Mouse (Mus musculus): ENCODE results near the gene Axin1. TPM values are rescaled to one million over a fixed set of nuclear protein-coding genes. Genes with fewer than 3 reads are reported as not detected.

Axin1 gene
- polyA plus RNA-seq, 1 experiment from 2014 or later, result 9.3 TPM

DNA sequence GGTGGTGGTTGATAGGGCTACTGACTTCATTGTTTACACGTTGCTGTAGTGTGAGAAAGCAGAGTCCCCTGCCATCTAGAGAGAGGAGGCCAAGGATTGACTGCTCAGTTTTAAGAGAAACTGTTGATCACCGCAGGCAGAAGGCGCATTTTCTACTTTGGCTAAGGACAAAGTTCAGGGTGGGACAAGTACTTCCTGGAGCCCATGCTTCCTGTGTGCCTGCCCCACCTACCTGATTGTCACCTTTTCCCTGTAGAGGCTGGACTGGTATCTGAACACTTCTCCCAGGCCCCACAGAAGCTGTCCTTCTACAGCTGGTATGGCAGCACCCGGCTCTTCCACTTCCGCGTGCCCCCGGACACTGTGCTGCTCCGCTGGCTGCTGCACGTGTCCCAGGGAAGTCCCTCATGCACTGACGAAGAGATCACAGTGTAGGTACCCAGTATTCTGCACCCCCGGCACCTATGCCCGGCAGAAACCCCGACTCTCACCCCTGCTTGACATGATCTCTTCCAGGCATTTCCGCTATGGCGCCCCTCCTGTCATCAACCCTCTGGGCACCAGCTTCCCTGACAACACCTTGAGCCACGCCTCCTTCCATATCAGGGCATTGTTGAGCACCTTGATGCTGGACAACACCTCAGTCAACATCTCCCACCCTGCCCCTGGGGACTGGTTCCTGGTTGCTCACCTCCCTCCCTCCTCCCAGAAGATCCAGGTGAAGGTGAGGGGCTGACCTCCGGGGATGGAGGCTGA, 21.8 kb upstream of the Axin1 start:
- Histone ChIP-seq H3K9me3 (ENCODE audit: control insufficient read depth) (no peaks in the 10 kb centered on the region), H3K27ac (ENCODE audit: low read depth, low read length) (peak overlapping the region; percentile 84), H3K27me3 (replicated peaks; ENCODE audit: control insufficient read depth, insufficient read depth, low read length) (peaks cover 18% of the 10 kb centered on the region), H3K36me3 (ENCODE audit: control insufficient read depth, insufficient read depth) (peaks cover 14% of the 10 kb centered on the region; the same call in 1 of the 2 replicates), H3K9ac (ENCODE audit: low read depth, low read length) (no peak overlapping the region), H3K4me3 (ENCODE audit: low read depth, low read length) (no peak overlapping the region), H3K4me2 (replicated peaks; ENCODE audit: low read depth) (peak overlapping the region; percentile 89), H3K4me1 (replicated peaks; ENCODE audit: control insufficient read depth, insufficient read depth, low read length) (peaks cover 6% of the 10 kb centered on the region; the same call in 1 of the 2 replicates)
- TF ChIP-seq CTCF (IDR thresholded peaks at IDR 0.05; ENCODE audit: low read depth), result no peak
- WGBS, result 45% methylated on average over 17 of the region's 17 CpGs
- ATAC-seq, result peak; percentile 74

GRCm38 (mm10) chr17:26119766-26120710, 18.4 kb upstream of the Axin1 start:
- peak overlapping the region; percentile 30; the same call in 1 of the 2 replicates for H3K4me2 ChIP-seq (replicated peaks; ENCODE audit: low read depth)
- no peaks in the 10 kb centered on the region for H3K9me3 ChIP-seq (ENCODE audit: control insufficient read depth)
- 35% methylated on average over 33 of the region's 33 CpGs for WGBS
- peaks cover 8% of the 10 kb centered on the region for H3K4me1 ChIP-seq (replicated peaks; ENCODE audit: control insufficient read depth, insufficient read depth, low read length)
- ATAC-seq, result peak; percentile 16; the same call in 1 of the 2 replicates
- no peak overlapping the region for H3K9ac ChIP-seq (ENCODE audit: low read depth, low read length)
- peak; percentile 96 for TF ChIP-seq CTCF (IDR thresholded peaks at IDR 0.05; ENCODE audit: low read depth)
- H3K4me3 ChIP-seq (ENCODE audit: low read depth, low read length), result no peak overlapping the region
- no peak overlapping the region; the same call in 1 of the 2 replicates for H3K27ac ChIP-seq (ENCODE audit: low read depth, low read length)
- peaks cover 17% of the 10 kb centered on the region; the same call in 1 of the 2 replicates for H3K36me3 ChIP-seq (ENCODE audit: control insufficient read depth, insufficient read depth)
- 0 out of 2 replicates have a peak, but pooled peaks cover under 1% of the 10 kb centered on the region for H3K27me3 ChIP-seq (replicated peaks; ENCODE audit: control insufficient read depth, insufficient read depth, low read length)

DNA sequence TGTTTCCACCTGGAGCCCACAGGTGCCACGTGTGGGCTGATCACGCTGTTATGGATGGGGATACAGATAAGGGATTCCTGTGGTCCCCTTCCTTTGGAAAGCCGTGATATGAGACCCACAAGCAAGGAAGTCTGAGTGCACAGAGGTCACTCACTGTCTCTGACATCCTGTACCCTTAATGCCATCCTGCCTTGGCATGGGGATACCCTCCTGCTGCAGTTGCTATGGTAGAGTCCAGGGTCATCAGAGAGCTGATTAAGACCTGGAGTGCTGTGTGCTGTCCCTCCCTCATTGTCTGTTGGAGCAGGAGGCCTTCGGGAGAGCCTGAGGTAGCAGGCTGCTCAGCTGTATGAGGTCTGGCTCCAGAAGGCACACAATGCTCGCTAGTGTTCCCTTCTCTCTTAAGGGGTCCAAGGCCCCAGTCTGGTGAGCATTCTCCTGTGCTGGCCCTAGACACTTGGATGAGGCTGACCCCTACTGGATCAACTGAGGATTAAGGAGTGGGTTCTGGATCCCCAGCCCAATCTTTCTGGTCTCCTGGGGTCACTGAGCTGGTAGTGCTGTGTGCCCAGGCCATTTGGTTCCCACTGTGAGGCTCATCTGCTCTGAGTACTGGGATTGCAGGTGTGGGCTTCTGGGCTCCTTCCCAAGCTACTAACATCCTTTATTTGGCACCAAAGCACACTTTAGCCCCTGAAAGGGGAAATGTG, 15.9 kb upstream of the Axin1 start:
- Histone ChIP-seq H3K9ac (ENCODE audit: low read depth, low read length) (no peak overlapping the region), H3K4me2 (replicated peaks; ENCODE audit: low read depth) (0 out of 2 replicates have a peak overlapping the region, but pooled peaks have one; percentile 75), H3K4me1 (replicated peaks; ENCODE audit: control insufficient read depth, insufficient read depth, low read length) (peaks cover 6% of the 10 kb centered on the region; the same call in 1 of the 2 replicates), H3K27ac (ENCODE audit: low read depth, low read length) (no peak overlapping the region; the same call in 1 of the 2 replicates), H3K9me3 (ENCODE audit: control insufficient read depth) (no peaks in the 10 kb centered on the region), H3K36me3 (ENCODE audit: control insufficient read depth, insufficient read depth) (peaks cover 29% of the 10 kb centered on the region), H3K4me3 (ENCODE audit: low read depth, low read length) (no peak overlapping the region; the same call in 1 of the 2 replicates), H3K27me3 (replicated peaks; ENCODE audit: control insufficient read depth, insufficient read depth, low read length) (no peaks in the 10 kb centered on the region)
- 51% methylated on average over 5 of the region's 5 CpGs for WGBS
- ATAC-seq, result no peak
- TF ChIP-seq CTCF (IDR thresholded peaks at IDR 0.05; ENCODE audit: low read depth), result peak; percentile 31

DNA sequence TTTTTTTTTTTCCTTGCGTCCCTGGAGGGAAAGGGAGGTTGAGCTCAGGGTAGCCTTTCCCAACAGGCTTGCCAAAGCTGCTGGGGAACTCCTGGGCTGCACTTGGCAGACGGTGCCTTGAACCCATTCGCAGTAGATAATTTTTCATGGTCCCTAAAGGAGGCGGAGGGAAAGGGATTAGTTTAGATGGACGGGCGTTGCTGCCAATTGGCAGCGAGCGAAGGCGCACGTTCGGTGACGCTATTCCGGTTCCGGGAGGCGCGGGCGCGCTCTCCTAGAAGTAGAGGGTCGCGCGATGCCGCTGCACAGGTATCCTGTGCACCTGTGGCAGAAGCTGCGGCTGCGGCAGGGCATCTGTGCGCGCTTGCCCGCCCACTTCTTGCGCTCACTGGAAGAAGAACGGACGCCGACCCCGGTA, 15.2 kb upstream of the Axin1 start, which contains the start of gene Mrpl28:
Mrpl28 (plus strand) TSS at position 234 of the 418 bp plus-strand sequence.
- peak within 1 kb of the TSS; percentile 61 for H3K9ac ChIP-seq (ENCODE audit: low read depth, low read length)
- TF ChIP-seq CTCF (IDR thresholded peaks at IDR 0.05; ENCODE audit: low read depth), result no peak
- WGBS, result under 1% methylated on average over 32 of the region's 32 CpGs

GRCm38 (mm10) chr17:26124560-26124959, 13.9 kb upstream of the Axin1 start:
- no peak for ATAC-seq
- Histone ChIP-seq H3K4me3 (ENCODE audit: low read depth, low read length) (peak overlapping the region; percentile 69), H3K9me3 (ENCODE audit: control insufficient read depth) (no peaks in the 10 kb centered on the region), H3K4me2 (replicated peaks; ENCODE audit: low read depth) (peak overlapping the region; percentile 75), H3K9ac (ENCODE audit: low read depth, low read length) (peak overlapping the region; percentile 61), H3K27ac (ENCODE audit: low read depth, low read length) (no peak overlapping the region), H3K27me3 (replicated peaks; ENCODE audit: control insufficient read depth, insufficient read depth, low read length) (no peaks in the 10 kb centered on the region), H3K36me3 (ENCODE audit: control insufficient read depth, insufficient read depth) (peaks cover 41% of the 10 kb centered on the region), H3K4me1 (replicated peaks; ENCODE audit: control insufficient read depth, insufficient read depth, low read length) (peaks cover 6% of the 10 kb centered on the region; the same call in 1 of the 2 replicates)
- TF ChIP-seq CTCF (IDR thresholded peaks at IDR 0.05; ENCODE audit: low read depth), result no peak
- 71% methylated on average over 7 of the region's 7 CpGs for WGBS

More for the DNA sequence above, 15.2 kb upstream of the Axin1 start, which contains the start of gene Mrpl28:
- Histone ChIP-seq H3K4me1 (replicated peaks; ENCODE audit: control insufficient read depth, insufficient read depth, low read length) (peaks cover 6% of the 10 kb centered on the region; the same call in 1 of the 2 replicates), H3K4me2 (replicated peaks; ENCODE audit: low read depth) (peak within 1 kb of the TSS; percentile 75), H3K9me3 (ENCODE audit: control insufficient read depth) (no peaks in the 10 kb centered on the region), H3K27ac (ENCODE audit: low read depth, low read length) (peak within 1 kb of the TSS; percentile 2), H3K4me3 (ENCODE audit: low read depth, low read length) (peak within 1 kb of the TSS; percentile 69), H3K27me3 (replicated peaks; ENCODE audit: control insufficient read depth, insufficient read depth, low read length) (no peaks in the 10 kb centered on the region), H3K36me3 (ENCODE audit: control insufficient read depth, insufficient read depth) (peaks cover 29% of the 10 kb centered on the region)
- peak; percentile 74 for ATAC-seq

All from intestine, postnatal 0 days (tissue).